Mouse (Mus musculus): ENCODE results near the gene Olfr598.
"Not testable (repeated sequence)": the region's sequence is repeated elsewhere in the genome, so short reads cannot be mapped to it uniquely, and the experiment has no call there.

Olfr598 gene

GRCm38 (mm10) chr7:103323268-103323667 is at the start of gene Olfr598:
Gene Olfr598, plus strand, starts transcription at chr7:103323568.
- no peak for DNase-seq (ENCODE audit: low spot score)

- DNase-seq (ENCODE audit: low spot score), result not testable (repeated sequence)
Observed at GRCm38 (mm10) chr7:103305348-103305747, 18.0 kb upstream of the Olfr598 start, which contains the start of gene Olfr596. Gene Olfr596, plus strand, starts transcription at chr7:103305648.

GRCm38 (mm10) chr7:103316015-103316414 is 7.4 kb upstream of the Olfr598 start, which contains the start of gene Olfr597:
Gene Olfr597, plus strand, starts transcription at chr7:103316315.
- DNase-seq (ENCODE audit: low spot score), result not testable (repeated sequence)

- no peak for DNase-seq (ENCODE audit: low spot score)
Observed at GRCm38 (mm10) chr7:103335617-103336016, 12.2 kb downstream of the Olfr598 start, which contains the start of gene Olfr599. Gene Olfr599, plus strand, starts transcription at chr7:103335917.

- no peak for DNase-seq (ENCODE audit: low spot score)
Observed at GRCm38 (mm10) chr7:103349569-103349968, 26.2 kb downstream of the Olfr598 start, which contains the start of gene Olfr600. Gene Olfr600, minus strand, starts transcription at chr7:103349669.

GRCm38 (mm10) chr7:103362555-103362954 is 39.2 kb downstream of the Olfr598 start, which contains the start of gene Olfr601:
Gene Olfr601, minus strand, starts transcription at chr7:103362655.
- no peak for DNase-seq (ENCODE audit: low spot score)
